Mouse (Mus musculus) frontal cortex, postnatal 14 days (tissue): ENCODE measurements around the gene Npas3.

ENCODE experiments used
- DNase-seq, 2 experiments: peaks; one replicate each; pipeline ENCODE4 v3.0.0; 2022; ENCODE audit warnings: low spot score in 2 of 2

The Npas3 gene

GRCm38 (mm10) chr12:53862281-53862680, 613.8 kb downstream of the Npas3 start:
- DNase-seq = no peak

- no peak for DNase-seq
These were observed 616.1 kb downstream of the Npas3 start for GRCm38 (mm10) chr12:53864436-53865136.

GRCm38 (mm10) chr12:53865691-53866090, 617.2 kb downstream of the Npas3 start:
- no peak for DNase-seq

GRCm38 (mm10) chr12:53869981-53870380, 621.5 kb downstream of the Npas3 start:
- DNase-seq = no peak

GRCm38 (mm10) chr12:53875226-53875625, 626.7 kb downstream of the Npas3 start:
- DNase-seq = no peak

- no peak for DNase-seq
These were observed 628.2 kb downstream of the Npas3 start for GRCm38 (mm10) chr12:53876693-53877092.

- no peak for DNase-seq
These were observed 633.2 kb downstream of the Npas3 start for GRCm38 (mm10) chr12:53881684-53882083.

- DNase-seq = no peak
These were observed 634.4 kb downstream of the Npas3 start for GRCm38 (mm10) chr12:53882863-53883262.

- DNase-seq = no peak
These were observed 640.1 kb downstream of the Npas3 start for GRCm38 (mm10) chr12:53888624-53889023.

GRCm38 (mm10) chr12:53895909-53896308, 647.4 kb downstream of the Npas3 start:
- DNase-seq = no peak

GRCm38 (mm10) chr12:53908761-53909160, 660.3 kb downstream of the Npas3 start:
- no peak for DNase-seq

GRCm38 (mm10) chr12:53910192-53910591, 661.7 kb downstream of the Npas3 start:
- no peak for DNase-seq

GRCm38 (mm10) chr12:53922153-53922552, 673.7 kb downstream of the Npas3 start:
- no peak for DNase-seq

- DNase-seq = no peak
These were observed 700.3 kb downstream of the Npas3 start for GRCm38 (mm10) chr12:53948826-53949225.

GRCm38 (mm10) chr12:53962004-53962403, 713.5 kb downstream of the Npas3 start:
- no peak for DNase-seq

GRCm38 (mm10) chr12:53963534-53963933, 715.1 kb downstream of the Npas3 start:
- no peak for DNase-seq

GRCm38 (mm10) chr12:53969378-53970174, 721.1 kb downstream of the Npas3 start:
- no peak for DNase-seq

- no peak for DNase-seq
These were observed 722.2 kb downstream of the Npas3 start for GRCm38 (mm10) chr12:53970721-53971120.

- DNase-seq = no peak
These were observed 724.9 kb downstream of the Npas3 start for GRCm38 (mm10) chr12:53973414-53973813.

- peak in 1 of 2 experiments; percentile 42 for DNase-seq
These were observed 733.4 kb downstream of the Npas3 start for GRCm38 (mm10) chr12:53981575-53982507.

- no peak for DNase-seq
These were observed 735.5 kb downstream of the Npas3 start for GRCm38 (mm10) chr12:53983946-53984345.
